Mouse (Mus musculus) myocyte (in vitro differentiated cells): ENCODE measurements at regions not wholly inside any gene's neighbourhood (a gene's known extent, or its start where the extent isn't known, plus 50 kb on each side); places are given as distances from the start of the nearest gene placed in this dataset.

ENCODE experiments used
- E2F4 ChIP-seq: IDR thresholded peaks from one replicate; pipeline ENCODE4 v1.6.1; 2011; ENCODE audit warnings: mild to moderate bottlenecking, control low read depth, moderate library complexity; ENCODE audit not compliant: insufficient read depth
- POLR2A ChIP-seq: IDR thresholded peaks from one replicate; pipeline ENCODE4 v1.6.1; 2011; ENCODE audit warnings: low read depth, mild to moderate bottlenecking, control low read depth, moderate library complexity; ENCODE audit not compliant: insufficient read length
- REST ChIP-seq: IDR thresholded peaks from one replicate; pipeline ENCODE4 v1.6.1; 2011; ENCODE audit warnings: mild to moderate bottlenecking, control low read depth, moderate library complexity; ENCODE audit not compliant: insufficient read depth, insufficient read length

- TF ChIP-seq REST, result no peak
- TF ChIP-seq POLR2A, result no peak
- no peak for TF ChIP-seq E2F4
These were observed 220.6 kb downstream of the Spry2 start for GRCm38 (mm10) chr14:105675801-105676645.
